Mouse (Mus musculus): ENCODE measurements at regions not wholly inside any gene's neighbourhood (a gene's known extent, or its start where the extent isn't known, plus 50 kb on each side); places are given as distances from the start of the nearest gene placed in this dataset.
"Not testable (repeated sequence)": the region's sequence is repeated elsewhere in the genome, so short reads cannot be mapped to it uniquely, and the experiment has no call there.

- DNase-seq (ENCODE audit: low spot score), result no peak
Measured at GRCm38 (mm10) chr10:25695798-25696197, 159.7 kb upstream of the Smlr1 start.

- peak; percentile 50 for DNase-seq (ENCODE audit: low spot score)
Measured at GRCm38 (mm10) chr10:25681243-25681642, 145.2 kb upstream of the Smlr1 start.

- no peak for DNase-seq (ENCODE audit: low spot score)
Measured at GRCm38 (mm10) chr10:25677889-25678288, 141.8 kb upstream of the Smlr1 start.

- no peak for DNase-seq (ENCODE audit: low spot score)
Measured at GRCm38 (mm10) chr10:25675368-25675767, 139.3 kb upstream of the Smlr1 start.

GRCm38 (mm10) chr10:25670061-25670460, 134.0 kb upstream of the Smlr1 start:
- DNase-seq (ENCODE audit: low spot score), result no peak

- DNase-seq (ENCODE audit: low spot score), result no peak
Measured at GRCm38 (mm10) chr10:25652742-25653563, 116.9 kb upstream of the Smlr1 start.

GRCm38 (mm10) chr10:25647740-25648139, 111.7 kb upstream of the Smlr1 start:
- no peak for DNase-seq (ENCODE audit: low spot score)

GRCm38 (mm10) chr10:25643518-25643993, 107.5 kb upstream of the Smlr1 start:
- DNase-seq (ENCODE audit: low spot score), result no peak

- DNase-seq (ENCODE audit: low spot score), result no peak
Measured at GRCm38 (mm10) chr10:25642079-25642696, 106.1 kb upstream of the Smlr1 start.

- no peak for DNase-seq (ENCODE audit: low spot score)
Measured at GRCm38 (mm10) chr10:25633058-25633614, 97.1 kb upstream of the Smlr1 start.

GRCm38 (mm10) chr10:25632306-25632705, 96.2 kb upstream of the Smlr1 start:
- DNase-seq (ENCODE audit: low spot score), result no peak

GRCm38 (mm10) chr10:25622585-25622984, 86.5 kb upstream of the Smlr1 start:
- no peak for DNase-seq (ENCODE audit: low spot score)

- DNase-seq (ENCODE audit: low spot score), result not testable (repeated sequence)
Measured at GRCm38 (mm10) chr10:25621747-25622134, 85.7 kb upstream of the Smlr1 start.

- DNase-seq (ENCODE audit: low spot score), result no peak
Measured at GRCm38 (mm10) chr10:25620939-25621746, 85.1 kb upstream of the Smlr1 start.

- no peak for DNase-seq (ENCODE audit: low spot score)
Measured at GRCm38 (mm10) chr10:25619702-25620101, 83.6 kb upstream of the Smlr1 start.

GRCm38 (mm10) chr10:25601471-25601870, 65.4 kb upstream of the Smlr1 start:
- DNase-seq (ENCODE audit: low spot score), result no peak

- no peak for DNase-seq (ENCODE audit: low spot score)
Measured at GRCm38 (mm10) chr10:25589316-25589645, 53.2 kb upstream of the Smlr1 start.

- no peak for DNase-seq (ENCODE audit: low spot score)
Measured at GRCm38 (mm10) chr10:25588611-25589315, 52.7 kb upstream of the Smlr1 start.

Measured in ovary, postnatal 36 days (tissue).